Mouse (Mus musculus): ENCODE results near the gene Rsad2. TPM values are rescaled to one million over a fixed set of nuclear protein-coding genes. Genes with fewer than 3 reads are reported as not detected.
"Not testable (repeated sequence)": the region's sequence is repeated elsewhere in the genome, so short reads cannot be mapped to it uniquely, and the experiment has no call there.

Rsad2 gene
- polyA plus RNA-seq (2016; fragmentation: Nextera tagmentation; extraction: Ambion mirVana) = 1.2 and 1.5 TPM in 2 replicates

- H3K36me3 ChIP-seq = no peaks in the 10 kb centered on the region
- peak within 1 kb of the TSS; percentile 16; the same call in 1 of the 2 replicates for H3K27ac ChIP-seq (ENCODE audit: poor library complexity, severe bottlenecking)
- 51% methylated on average over 13 of the region's 13 CpGs for WGBS
- ATAC-seq (ENCODE audit: insufficient number of reproducible peaks, low FRiP score) = peak; percentile 65; the same call in 1 of the 2 replicates
- peaks cover 9% of the 10 kb centered on the region for H3K4me1 ChIP-seq (replicated peaks)
- no peak within 1 kb of the TSS for H3K9ac ChIP-seq
- H3K4me2 ChIP-seq = peak within 1 kb of the TSS; percentile 51
- H3K4me3 ChIP-seq = no peak within 1 kb of the TSS
- H3K9me3 ChIP-seq (replicated peaks) = no peaks in the 10 kb centered on the region
- no peaks in the 10 kb centered on the region for H3K27me3 ChIP-seq (replicated peaks)
Measured at GRCm38 (mm10) chr12:26456028-26456698, at the start of gene Rsad2. Rsad2 (minus strand) TSS chr12:26456452.

- Histone ChIP-seq H3K9ac (no peak overlapping the region), H3K4me3 (no peak overlapping the region), H3K27me3 (replicated peaks) (no peaks in the 10 kb centered on the region; the same call in 1 of the 2 replicates), H3K36me3 (no peaks in the 10 kb centered on the region), H3K4me1 (replicated peaks) (no peaks in the 10 kb centered on the region), H3K9me3 (replicated peaks) (no peaks in the 10 kb centered on the region), H3K27ac (ENCODE audit: poor library complexity, severe bottlenecking) (no peak overlapping the region), H3K4me2 (no peak overlapping the region)
- no peak for ATAC-seq (ENCODE audit: insufficient number of reproducible peaks, low FRiP score)
- WGBS = 85% methylated on average over 3 of the region's 3 CpGs
Measured at GRCm38 (mm10) chr12:26501042-26501441, 44.8 kb upstream of the Rsad2 start.

GRCm38 (mm10) chr12:26489942-26490341 lies 33.7 kb upstream of the Rsad2 start:
- no peak overlapping the region for H3K4me3 ChIP-seq
- H3K4me2 ChIP-seq = no peak overlapping the region
- no peak for ATAC-seq (ENCODE audit: insufficient number of reproducible peaks, low FRiP score)
- WGBS = 82% methylated on average over 1 of the region's 1 CpGs
- H3K36me3 ChIP-seq = no peaks in the 10 kb centered on the region
- H3K9me3 ChIP-seq (replicated peaks) = no peaks in the 10 kb centered on the region
- H3K27me3 ChIP-seq (replicated peaks) = no peaks in the 10 kb centered on the region
- H3K9ac ChIP-seq = no peak overlapping the region
- no peak overlapping the region for H3K27ac ChIP-seq (ENCODE audit: poor library complexity, severe bottlenecking)
- H3K4me1 ChIP-seq (replicated peaks) = no peaks in the 10 kb centered on the region

GRCm38 (mm10) chr12:26488617-26489274 lies 32.5 kb upstream of the Rsad2 start:
- Histone ChIP-seq H3K9ac (no peak overlapping the region), H3K9me3 (replicated peaks) (no peaks in the 10 kb centered on the region), H3K27me3 (replicated peaks) (no peaks in the 10 kb centered on the region), H3K4me2 (no peak overlapping the region), H3K27ac (ENCODE audit: poor library complexity, severe bottlenecking) (no peak overlapping the region), H3K36me3 (no peaks in the 10 kb centered on the region), H3K4me3 (no peak overlapping the region), H3K4me1 (replicated peaks) (no peaks in the 10 kb centered on the region)
- WGBS = 72% methylated on average over 5 of the region's 5 CpGs
- no peak for ATAC-seq (ENCODE audit: insufficient number of reproducible peaks, low FRiP score)

- Histone ChIP-seq H3K9me3 (replicated peaks) (no peaks in the 10 kb centered on the region), H3K4me2 (0 out of 2 replicates have a peak overlapping the region, but pooled peaks have one; percentile 14), H3K9ac (no peak overlapping the region), H3K4me1 (replicated peaks) (no peaks in the 10 kb centered on the region), H3K27me3 (replicated peaks) (no peaks in the 10 kb centered on the region), H3K36me3 (no peaks in the 10 kb centered on the region), H3K4me3 (no peak overlapping the region), H3K27ac (ENCODE audit: poor library complexity, severe bottlenecking) (no peak overlapping the region)
- 55% methylated on average over 14 of the region's 14 CpGs for WGBS
- ATAC-seq (ENCODE audit: insufficient number of reproducible peaks, low FRiP score) = no peak
Measured at GRCm38 (mm10) chr12:26487874-26488616, 31.8 kb upstream of the Rsad2 start.

- not testable (repeated sequence) for H3K36me3 ChIP-seq; H3K9ac ChIP-seq; H3K4me1 ChIP-seq (replicated peaks); ATAC-seq (ENCODE audit: insufficient number of reproducible peaks, low FRiP score); H3K9me3 ChIP-seq (replicated peaks); H3K27ac ChIP-seq (ENCODE audit: poor library complexity, severe bottlenecking); H3K4me3 ChIP-seq; H3K27me3 ChIP-seq (replicated peaks)
- 0 out of 2 replicates have a peak overlapping the region, but pooled peaks have one; percentile 4 for H3K4me2 ChIP-seq
- 77% methylated on average over 12 of the region's 12 CpGs for WGBS
Measured at GRCm38 (mm10) chr12:26485738-26486580, 29.7 kb upstream of the Rsad2 start.

- H3K36me3 ChIP-seq = no peaks in the 10 kb centered on the region
- WGBS = 73% methylated on average over 18 of the region's 18 CpGs
- no peaks in the 10 kb centered on the region for H3K9me3 ChIP-seq (replicated peaks)
- H3K4me1 ChIP-seq (replicated peaks) = no peaks in the 10 kb centered on the region
- ATAC-seq (ENCODE audit: insufficient number of reproducible peaks, low FRiP score) = no peak
- H3K27ac ChIP-seq (ENCODE audit: poor library complexity, severe bottlenecking) = no peak overlapping the region
- H3K27me3 ChIP-seq (replicated peaks) = no peaks in the 10 kb centered on the region
- H3K9ac ChIP-seq = no peak overlapping the region
- no peak overlapping the region for H3K4me2 ChIP-seq
- no peak overlapping the region for H3K4me3 ChIP-seq
Measured at GRCm38 (mm10) chr12:26478196-26479004, 22.1 kb upstream of the Rsad2 start.

GRCm38 (mm10) chr12:26477198-26477597 lies 20.9 kb upstream of the Rsad2 start:
- Histone ChIP-seq H3K9ac (no peak overlapping the region), H3K27me3 (replicated peaks) (no peaks in the 10 kb centered on the region), H3K4me1 (replicated peaks) (no peaks in the 10 kb centered on the region), H3K36me3 (no peaks in the 10 kb centered on the region), H3K4me3 (no peak overlapping the region), H3K4me2 (no peak overlapping the region), H3K27ac (ENCODE audit: poor library complexity, severe bottlenecking) (no peak overlapping the region), H3K9me3 (replicated peaks) (no peaks in the 10 kb centered on the region)
- ATAC-seq (ENCODE audit: insufficient number of reproducible peaks, low FRiP score) = no peak
- WGBS = 69% methylated on average over 5 of the region's 5 CpGs

- H3K9me3 ChIP-seq (replicated peaks) = no peaks in the 10 kb centered on the region
- no peak for ATAC-seq (ENCODE audit: insufficient number of reproducible peaks, low FRiP score)
- peaks cover 6% of the 10 kb centered on the region; the same call in 1 of the 2 replicates for H3K4me1 ChIP-seq (replicated peaks)
- 0 out of 2 replicates have a peak overlapping the region, but pooled peaks have one; percentile 12 for H3K4me2 ChIP-seq
- no peak overlapping the region for H3K4me3 ChIP-seq
- H3K9ac ChIP-seq = no peak overlapping the region
- peak overlapping the region; percentile 48; the same call in 1 of the 2 replicates for H3K27ac ChIP-seq (ENCODE audit: poor library complexity, severe bottlenecking)
- no peaks in the 10 kb centered on the region for H3K36me3 ChIP-seq
- 0 out of 2 replicates have a peak, but pooled peaks cover 5% of the 10 kb centered on the region for H3K27me3 ChIP-seq (replicated peaks)
- WGBS = 82% methylated on average over 6 of the region's 6 CpGs
Measured at GRCm38 (mm10) chr12:26473746-26474145, 17.5 kb upstream of the Rsad2 start.
